Mouse (Mus musculus): ENCODE data around the gene Ell.
A peak's percentile ranks its signal among the peaks of the same experiment; 100 is the strongest.

Ell gene

GRCm38 (mm10) chr8:70611849-70612248 lies 72.6 kb downstream of the Ell start:
- DNase-seq (ENCODE audit: low read depth, low spot score): peak; percentile 93

- DNase-seq (ENCODE audit: low read depth, low spot score): no peak
These were observed 74.5 kb downstream of the Ell start for GRCm38 (mm10) chr8:70613763-70614162.

GRCm38 (mm10) chr8:70614469-70614868 lies 75.2 kb downstream of the Ell start:
- DNase-seq (ENCODE audit: low read depth, low spot score): no peak

GRCm38 (mm10) chr8:70615281-70615680 lies 76.0 kb downstream of the Ell start:
- no peak for DNase-seq (ENCODE audit: low read depth, low spot score)

GRCm38 (mm10) chr8:70615894-70616293 lies 76.6 kb downstream of the Ell start, which contains the start of gene Lrrc25:
Lrrc25 (plus strand) TSS chr8:70616155.
- DNase-seq (ENCODE audit: low read depth, low spot score): no peak

GRCm38 (mm10) chr8:70616645-70617044 lies 77.4 kb downstream of the Ell start:
- DNase-seq (ENCODE audit: low read depth, low spot score): no peak

- no peak for DNase-seq (ENCODE audit: low read depth, low spot score)
These were observed 78.7 kb downstream of the Ell start for GRCm38 (mm10) chr8:70617985-70618384.

- DNase-seq (ENCODE audit: low read depth, low spot score): peak; percentile 64
These were observed 79.7 kb downstream of the Ell start for GRCm38 (mm10) chr8:70618888-70619334.

GRCm38 (mm10) chr8:70622220-70622619 lies 83.0 kb downstream of the Ell start:
- no peak for DNase-seq (ENCODE audit: low read depth, low spot score)

GRCm38 (mm10) chr8:70625104-70625503 lies 85.8 kb downstream of the Ell start:
- peak; percentile 66 for DNase-seq (ENCODE audit: low read depth, low spot score)

- no peak for DNase-seq (ENCODE audit: low read depth, low spot score)
These were observed 87.8 kb downstream of the Ell start for GRCm38 (mm10) chr8:70627041-70627440.

- no peak for DNase-seq (ENCODE audit: low read depth, low spot score)
These were observed 89.8 kb downstream of the Ell start for GRCm38 (mm10) chr8:70628986-70629490.

GRCm38 (mm10) chr8:70629574-70630531 lies 90.6 kb downstream of the Ell start:
- DNase-seq (ENCODE audit: low read depth, low spot score): peak; percentile 86

- DNase-seq (ENCODE audit: low read depth, low spot score): peak; percentile 88
These were observed 91.5 kb downstream of the Ell start for GRCm38 (mm10) chr8:70630532-70631381.

- DNase-seq (ENCODE audit: low read depth, low spot score): peak; percentile 21
These were observed 92.2 kb downstream of the Ell start for GRCm38 (mm10) chr8:70631436-70631835.

GRCm38 (mm10) chr8:70632346-70632892 lies 93.2 kb downstream of the Ell start, which contains the start of gene Gdf15:
Gdf15 (minus strand) TSS chr8:70632456.
- DNase-seq (ENCODE audit: low read depth, low spot score): no peak

GRCm38 (mm10) chr8:70634066-70634465 lies 94.8 kb downstream of the Ell start:
- DNase-seq (ENCODE audit: low read depth, low spot score): peak; percentile 84

GRCm38 (mm10) chr8:70635527-70635926 lies 96.3 kb downstream of the Ell start:
- no peak for DNase-seq (ENCODE audit: low read depth, low spot score)

GRCm38 (mm10) chr8:70636838-70637237 lies 97.6 kb downstream of the Ell start:
- DNase-seq (ENCODE audit: low read depth, low spot score): no peak

- no peak for DNase-seq (ENCODE audit: low read depth, low spot score)
These were observed 99.5 kb downstream of the Ell start for GRCm38 (mm10) chr8:70638752-70639151.
